Mouse (Mus musculus) midbrain, embryonic 13.5 days (tissue): Measurements from ENCODE around the gene Nat8f5. TPM values are rescaled to one million over a fixed set of nuclear protein-coding genes. Genes with fewer than 3 reads are reported as not detected.

ENCODE experiments used
- microRNA-seq: library from miRNA; unstranded; fragments of <30 nt; microRNA quantifications from one replicate; pipeline ENCODE4, GENCODE M21; 2016
- polyA plus RNA-seq: library from polyadenylated mRNA; unstranded; fragments of >200 nt; fragmentation: Nextera tagmentation; extraction: Ambion mirVana; gene quantifications from 2 replicates; pipeline ENCODE4 v1.2.1, GENCODE M21; 2015

Gene Nat8f5
- polyA plus RNA-seq, 1 experiment from 2014 or later = 0.22 TPM

Small RNAs within 50 kb of the gene (microRNA-seq; reads per million reads assigned to microRNA genes)
- not detected for gene Mir6375

Other genes starting within 250 kb of the Nat8f5 start
- gene Alms1, start 233.4 kb downstream of the Nat8f5 start, polyA plus RNA-seq = 6.5 and 7.3 TPM in 2 replicates
- not detected in 2 replicates for gene Nat8f7, start 107.8 kb downstream of the Nat8f5 start, polyA plus RNA-seq
- gene Nat8f3, start 55.2 kb downstream of the Nat8f5 start, polyA plus RNA-seq = 0.30 and 0.41 TPM in 2 replicates
- not detected in 2 replicates for gene Nat8f6, start within 50 bp of the Nat8f5 start, polyA plus RNA-seq
- gene Nat8, start 11.1 kb upstream of the Nat8f5 start, polyA plus RNA-seq = not detected in 2 replicates
- not detected in 2 replicates for gene Nat8f2, start 48.2 kb upstream of the Nat8f5 start, polyA plus RNA-seq
- 7.0 TPM in 2 replicates for gene Nat8f4, start 83.9 kb upstream of the Nat8f5 start, polyA plus RNA-seq
- 41.0 and 52.0 TPM in 2 replicates for gene Tprkb, start 90.9 kb upstream of the Nat8f5 start, polyA plus RNA-seq
- 14.0 and 15.7 TPM in 2 replicates for gene Nat8f1, start 94.7 kb upstream of the Nat8f5 start, polyA plus RNA-seq
- 50.9 and 51.3 TPM in 2 replicates for gene Dusp11, start 140.7 kb upstream of the Nat8f5 start, polyA plus RNA-seq
- gene Figla, start 195.2 kb upstream of the Nat8f5 start, polyA plus RNA-seq = not detected in 2 replicates
- 200 and 208 TPM in 2 replicates for gene Add2, start 207.7 kb upstream of the Nat8f5 start, polyA plus RNA-seq